Mouse (Mus musculus) embryonic fibroblast, embryonic 13.5 days (primary cell): ENCODE results near the gene Birc3.

ENCODE experiments used
- CTCF ChIP-seq: IDR thresholded peaks from 2 replicates; pipeline ENCODE4 v1.5.1; 2011; ENCODE audit warnings: mild to moderate bottlenecking, control low read depth, low read length, moderate library complexity, borderline replicate concordance; ENCODE audit not compliant: insufficient read depth
- POLR2A ChIP-seq: IDR thresholded peaks from 2 replicates; pipeline ENCODE4 v1.6.1; 2011; ENCODE audit warnings: low read depth, mild to moderate bottlenecking, control low read depth, low read length, moderate library complexity

GRCm38 (mm10) chr9:7903825-7904224 lies 30.8 kb upstream of the Birc3 start:
- TF ChIP-seq CTCF (no peak), POLR2A (no peak)
